Mouse (Mus musculus): Measurements from ENCODE around the gene Mkrn2os.

Gene Mkrn2os

DNA sequence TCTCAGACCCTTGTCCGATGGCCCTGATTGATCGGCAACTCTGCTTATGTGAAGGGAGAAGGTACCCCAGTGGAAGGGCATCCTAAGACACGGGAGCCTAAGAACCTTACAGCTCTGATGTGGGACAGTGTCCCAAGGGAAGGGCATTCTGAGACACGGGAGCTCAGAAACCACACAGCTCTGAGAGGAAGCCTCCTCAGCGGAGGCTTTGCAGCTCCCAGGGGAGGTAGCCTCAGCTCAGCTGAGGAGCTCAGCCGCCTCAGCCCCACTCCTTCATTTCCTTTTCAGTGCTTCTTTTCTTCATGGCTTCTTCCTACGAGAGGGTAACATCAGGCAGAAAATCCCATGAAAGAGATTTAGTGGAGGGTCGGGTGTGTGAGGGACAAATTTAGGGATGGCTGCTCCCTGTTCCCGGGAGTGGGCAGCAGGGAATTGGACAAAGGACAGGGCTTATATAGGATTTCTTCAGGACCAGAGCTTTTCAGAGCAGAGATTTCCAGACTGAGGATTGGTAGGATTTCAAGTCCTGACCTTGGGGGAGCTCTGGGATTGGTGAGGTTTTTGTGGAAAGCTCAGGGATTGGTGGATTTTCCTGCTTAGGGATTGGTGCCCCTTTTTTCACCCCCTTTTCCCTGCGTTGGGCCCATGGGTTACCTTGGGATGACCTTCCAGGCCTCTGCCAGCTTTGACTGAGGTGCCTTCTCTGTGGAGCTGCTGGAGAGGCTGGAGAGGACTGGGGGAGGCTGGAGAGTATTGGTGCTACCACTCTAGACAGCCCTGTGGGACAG is 9.9 kb downstream of the Mkrn2os start:
- no peak for DNase-seq (ENCODE audit: low spot score in 2 of 2)

DNA sequence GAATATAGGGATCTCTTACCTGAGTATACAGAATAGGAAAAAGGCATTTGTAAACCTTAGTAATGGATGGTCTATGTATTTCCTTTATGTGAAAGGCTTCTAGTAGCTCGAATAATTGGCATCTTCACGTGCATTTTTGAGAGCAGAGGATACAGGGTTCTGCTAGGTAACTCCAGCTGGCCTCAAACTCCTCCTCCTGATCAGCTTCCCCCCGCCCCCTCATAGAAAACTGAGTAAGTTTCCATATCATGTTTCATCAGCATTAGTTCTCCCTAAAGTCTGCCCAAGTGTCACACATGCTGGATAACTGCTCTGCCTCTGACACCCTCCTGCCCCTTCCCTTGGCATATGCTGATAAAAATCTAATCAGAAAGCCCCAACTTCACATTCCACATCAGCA is 11.6 kb downstream of the Mkrn2os start:
- DNase-seq (ENCODE audit: low spot score in 2 of 2): no peak

DNA sequence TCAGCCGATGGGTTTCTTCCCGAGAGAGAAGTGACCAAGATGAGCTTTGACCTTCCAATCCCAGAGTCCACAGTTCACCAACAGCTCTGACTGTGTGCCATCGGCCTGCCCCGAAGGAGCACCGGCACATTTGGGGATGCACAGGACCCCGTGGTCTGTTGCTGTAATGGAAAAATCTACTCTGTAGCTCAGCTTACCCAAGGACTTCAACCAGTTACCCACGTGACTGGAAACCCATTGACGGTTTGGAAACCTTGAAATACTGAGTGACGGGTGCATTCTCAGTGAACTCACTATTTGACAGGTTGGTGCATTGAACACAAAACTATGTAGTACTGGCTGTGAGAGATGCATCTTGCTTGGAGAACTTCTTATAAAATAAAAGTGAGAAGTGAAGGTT is 14.4 kb downstream of the Mkrn2os start:
- DNase-seq (ENCODE audit: low spot score in 2 of 2): no peak

GRCm38 (mm10) chr6:115577407-115577806 is 15.0 kb downstream of the Mkrn2os start:
- DNase-seq (ENCODE audit: low spot score in 2 of 2): no peak

GRCm38 (mm10) chr6:115574171-115574570 is 18.2 kb downstream of the Mkrn2os start:
- no peak for DNase-seq (ENCODE audit: low spot score in 2 of 2)

DNA sequence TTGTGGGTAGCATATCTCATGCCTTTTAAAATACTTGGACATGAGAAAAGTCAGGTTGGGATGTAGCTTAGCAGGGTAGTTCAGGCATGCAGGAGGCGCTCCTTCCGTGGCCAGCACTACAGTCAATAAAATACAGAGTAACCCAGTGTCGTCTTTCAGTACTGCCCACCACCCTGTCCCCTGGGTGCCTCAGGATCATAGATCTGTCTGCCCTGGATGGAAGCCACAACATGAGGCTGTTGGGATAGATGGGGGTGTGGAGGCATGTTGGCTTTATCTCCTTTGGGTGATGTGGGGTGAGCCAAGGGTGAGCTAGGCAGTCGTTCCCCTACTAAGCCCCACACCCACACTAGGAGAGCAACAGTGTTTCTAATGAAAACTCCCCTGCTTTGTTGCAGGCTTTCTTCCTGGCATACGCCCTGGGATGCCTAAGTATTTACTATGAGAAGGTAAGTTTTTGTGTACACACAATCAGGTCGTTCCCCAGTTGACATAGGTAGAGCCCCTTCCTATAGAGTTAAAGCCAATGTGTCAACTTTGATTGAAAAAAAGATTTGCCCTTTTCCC is 26.8 kb downstream of the Mkrn2os start:
- DNase-seq (ENCODE audit: low spot score in 2 of 2): no peak

GRCm38 (mm10) chr6:115559651-115560632 is 32.4 kb downstream of the Mkrn2os start:
- DNase-seq (ENCODE audit: low spot score in 2 of 2): no peak

GRCm38 (mm10) chr6:115558176-115558575 is 34.2 kb downstream of the Mkrn2os start:
- DNase-seq (ENCODE audit: low spot score in 2 of 2): no peak

- DNase-seq (ENCODE audit: low spot score in 2 of 2): peak in 1 of 2 experiments; percentile 15
Measured at GRCm38 (mm10) chr6:115555485-115555884, 36.9 kb downstream of the Mkrn2os start.

- peak in 1 of 2 experiments; percentile 27 for DNase-seq (ENCODE audit: low spot score in 2 of 2)
Measured at GRCm38 (mm10) chr6:115546276-115546675, 46.1 kb downstream of the Mkrn2os start.

DNA sequence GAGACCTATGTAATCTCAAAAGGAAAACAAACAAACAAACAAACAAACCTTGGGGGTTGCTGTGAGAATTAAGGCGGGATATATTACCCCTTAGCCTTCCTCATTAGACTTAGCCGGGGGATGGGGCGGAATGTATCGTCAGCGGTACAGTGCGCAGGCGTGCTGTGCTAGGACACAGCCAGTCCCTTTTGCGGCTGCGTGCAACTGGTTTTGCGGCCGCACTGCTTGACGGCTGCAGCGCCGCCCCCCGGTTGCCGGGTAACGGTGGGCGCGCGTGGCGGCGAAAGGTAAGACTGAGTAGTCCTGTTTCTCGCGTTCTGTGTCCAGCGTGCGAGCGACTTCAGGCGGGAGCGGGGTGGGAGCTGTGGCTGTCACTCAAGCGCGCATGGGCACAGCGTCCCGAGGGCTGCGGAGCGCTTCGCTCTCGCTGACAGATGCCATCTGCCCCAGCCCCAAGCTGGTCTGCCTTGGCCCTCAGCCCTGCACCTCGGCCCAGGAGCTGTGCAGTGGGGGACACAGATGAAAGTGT is 47.9 kb downstream of the Mkrn2os start, which contains the start of gene Tsen2:
Gene Tsen2 (plus strand): TSS at position 223 of the 529 bp plus-strand sequence.
- DNase-seq (ENCODE audit: low spot score in 2 of 2): peak; percentile 96 to 99

DNA sequence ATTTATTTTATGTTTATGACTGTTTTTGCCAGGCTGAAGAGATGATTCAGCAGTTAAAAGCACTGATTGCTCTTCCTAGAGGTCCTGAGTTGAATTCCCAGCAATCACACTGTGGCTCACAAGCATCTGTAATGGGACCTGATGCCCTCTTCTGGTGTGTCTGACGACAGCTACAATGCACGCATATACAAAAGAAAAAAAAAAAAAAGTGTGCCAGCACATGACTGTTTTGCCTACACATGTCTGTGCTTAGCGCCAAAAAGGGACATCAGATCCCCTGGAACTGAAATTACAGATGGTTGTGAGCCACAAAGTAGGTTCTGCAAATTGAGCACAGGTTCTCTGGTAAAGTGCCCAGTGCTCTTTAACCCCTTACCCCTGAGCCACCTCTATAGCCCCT is 50.0 kb downstream of the Mkrn2os start:
- DNase-seq (ENCODE audit: low spot score in 2 of 2): no peak

DNA sequence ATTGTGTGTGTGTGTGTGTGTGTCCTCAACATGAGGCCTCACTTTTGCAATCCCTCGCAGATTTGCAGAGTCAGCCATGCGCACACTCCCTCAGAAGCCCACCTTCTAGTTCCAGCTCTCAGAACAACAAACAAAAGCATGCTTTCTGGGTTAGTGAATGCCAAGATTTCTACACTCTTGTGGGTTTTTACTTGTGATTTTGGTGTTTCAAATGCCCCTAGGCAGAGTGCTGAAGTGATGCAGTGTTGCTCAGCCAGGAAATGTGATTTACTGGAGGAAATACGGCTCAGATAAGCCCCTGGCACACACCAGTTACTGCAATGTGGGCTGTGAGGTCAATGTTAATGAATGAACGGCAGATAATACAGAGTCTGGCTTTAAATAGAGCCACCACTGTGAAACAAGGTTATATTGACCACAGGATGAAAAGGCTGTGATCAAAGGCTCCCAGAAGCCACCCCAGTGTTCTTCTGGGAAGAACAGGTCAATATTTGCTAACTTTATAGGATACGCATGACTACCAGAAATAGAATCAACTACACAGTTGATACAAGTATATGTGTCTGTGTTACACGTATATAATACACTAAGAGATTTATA is 50.6 kb downstream of the Mkrn2os start:
- DNase-seq (ENCODE audit: low spot score in 2 of 2): no peak

DNA sequence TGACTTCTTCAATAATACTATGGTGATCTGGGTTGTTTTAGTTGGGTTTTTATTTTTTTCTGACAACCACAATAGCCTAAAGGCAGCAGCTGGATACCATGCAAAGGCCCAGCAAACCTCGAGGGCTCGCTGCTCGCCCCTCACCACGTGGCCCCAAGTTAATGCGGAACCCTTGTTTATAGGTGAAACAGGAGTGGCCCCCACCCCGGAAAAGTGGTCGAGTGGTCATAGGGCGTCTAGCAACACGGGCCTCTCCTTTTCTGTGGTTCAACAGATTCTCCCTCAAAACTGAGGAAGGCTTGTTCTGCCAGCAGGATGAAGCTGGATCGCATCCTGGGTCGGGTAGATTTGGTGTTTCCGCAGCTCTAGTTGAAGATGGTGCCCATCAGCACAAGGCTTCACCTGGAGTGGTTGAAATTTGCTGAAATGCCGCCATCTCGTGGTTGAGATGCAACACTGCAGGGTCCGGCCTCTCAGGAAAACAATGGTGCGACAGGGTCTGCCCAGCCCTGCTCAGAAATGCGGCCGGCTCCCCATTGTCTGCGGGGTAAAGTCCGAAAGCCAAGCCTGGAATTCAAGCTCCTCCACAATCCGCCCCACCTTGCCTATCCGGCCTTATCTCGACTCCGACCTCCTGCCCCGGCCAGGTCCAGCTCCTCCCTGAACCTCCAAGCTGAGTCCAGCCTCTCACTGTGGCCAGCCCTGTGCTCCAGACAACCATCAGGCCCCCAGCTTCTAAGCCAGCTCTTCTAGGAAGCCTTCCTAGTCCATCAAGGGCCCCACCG is 53.5 kb downstream of the Mkrn2os start:
- DNase-seq (ENCODE audit: low spot score in 2 of 2): peak; percentile 84 to 88

DNA sequence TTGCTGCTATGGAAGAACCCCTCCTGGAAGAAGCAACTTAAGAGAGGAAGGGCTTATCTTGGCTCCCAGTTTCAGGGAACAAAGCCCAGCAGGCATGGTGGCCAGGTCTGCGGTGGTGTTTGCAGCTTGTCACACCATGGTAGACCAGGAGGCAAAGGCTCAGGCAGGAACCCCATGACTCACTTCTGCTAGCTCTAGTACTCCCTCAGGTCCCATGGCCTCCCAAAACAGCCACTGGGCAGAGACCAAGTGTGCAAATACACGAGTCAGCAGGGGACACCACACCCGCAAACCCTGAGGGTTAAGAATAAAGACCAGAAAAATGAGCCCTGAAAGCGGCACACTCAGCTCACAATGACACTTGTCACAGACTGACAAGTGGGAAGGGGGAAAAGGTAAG is 56.2 kb downstream of the Mkrn2os start:
- DNase-seq (ENCODE audit: low spot score in 2 of 2): no peak

- DNase-seq (ENCODE audit: low spot score in 2 of 2): peak in 1 of 2 experiments; percentile 24
Measured at GRCm38 (mm10) chr6:115534617-115535016, 57.8 kb downstream of the Mkrn2os start.

All from frontal cortex, postnatal 36 days (tissue).